Mouse (Mus musculus): Measurements from ENCODE around the gene Kdm4a.

DNA sequence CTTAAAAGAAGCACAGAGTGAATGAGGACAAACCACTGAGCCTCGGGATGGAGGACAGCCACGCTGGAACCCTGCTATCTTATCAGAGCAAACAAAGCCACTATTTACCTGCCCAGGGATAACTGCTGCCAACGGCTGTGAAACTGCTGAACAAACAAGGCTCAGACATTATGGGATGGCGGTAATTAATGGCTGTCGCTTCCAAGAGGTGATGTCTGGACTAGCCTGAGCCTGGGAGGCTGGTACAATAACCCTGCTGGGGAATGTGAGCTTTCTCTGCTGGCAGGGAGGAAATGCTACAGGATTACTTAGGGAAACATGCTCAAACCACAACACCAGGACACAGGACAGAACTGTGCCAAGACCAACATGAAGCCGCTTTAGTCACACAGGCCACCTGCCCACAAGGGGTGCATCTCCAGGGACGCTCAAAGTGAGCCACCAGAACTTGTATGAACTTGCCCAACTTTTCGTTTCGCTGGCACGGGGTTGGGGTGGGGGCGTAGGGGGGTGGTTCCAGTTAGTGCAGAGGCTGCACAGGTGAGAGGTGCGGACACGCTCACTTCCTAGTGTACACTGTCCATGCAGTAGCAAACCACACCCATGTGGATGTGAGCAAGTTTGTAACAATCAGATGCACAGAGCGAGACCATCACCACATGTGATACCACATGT, 56.7 kb downstream of the Kdm4a start:
- no peak for TF ChIP-seq CTCF (IDR thresholded peaks at IDR 0.05; ENCODE audit: borderline replicate concordance, insufficient read depth, low read depth, low read length)
- TF ChIP-seq POLR2A (IDR thresholded peaks at IDR 0.05; ENCODE audit: borderline replicate concordance, insufficient read depth, low read length), result no peak

All from cerebellum, adult 2 months (tissue).